Mouse (Mus musculus) forebrain, embryonic 12.5 days (tissue): Measurements from ENCODE around the gene Aes. TPM values are rescaled to one million over a fixed set of nuclear protein-coding genes. Genes with fewer than 3 reads are reported as not detected.

Source experiments
- ATAC-seq: fragments of 200-750 bp; cut with Nextera tagmentation; 2 replicates; pipeline ENCODE4 v1.8.0; 2017; ENCODE audit warnings: moderate TSS enrichment; ENCODE audit not compliant: low FRiP score
- H3K27ac ChIP-seq: fragments of 300-500 bp; sonication (generic); 2 replicates; pipeline ENCODE4 v1.5.1; 2016; ENCODE audit warnings: mild to moderate bottlenecking
- H3K27me3 ChIP-seq: fragments of 300-500 bp; sonication (generic); 2 replicates; pipeline ENCODE4 v1.6.1; 2016; ENCODE audit warnings: mild to moderate bottlenecking
- H3K36me3 ChIP-seq: fragments of 300-500 bp; sonication (generic); replicated peaks from 2 replicates; pipeline ENCODE4 v1.6.1; 2016; ENCODE audit warnings: mild to moderate bottlenecking
- H3K4me1 ChIP-seq: fragments of 300-500 bp; sonication (generic); 2 replicates; pipeline ENCODE4 v1.6.1; 2016
- H3K4me2 ChIP-seq: fragments of 300-500 bp; sonication (generic); 2 replicates; pipeline ENCODE4 v1.6.1; 2016; ENCODE audit warnings: mild to moderate bottlenecking, moderate library complexity
- H3K4me3 ChIP-seq: fragments of 300-500 bp; sonication (generic); replicated peaks from 2 replicates; pipeline ENCODE4 v1.5.1; 2016; ENCODE audit warnings: mild to moderate bottlenecking
- H3K9ac ChIP-seq: fragments of 300-500 bp; sonication (generic); 2 replicates; pipeline ENCODE4 v1.6.1; 2016; ENCODE audit warnings: mild to moderate bottlenecking
- H3K9me3 ChIP-seq: fragments of 300-500 bp; sonication (generic); 2 replicates; pipeline ENCODE4 v1.6.1; 2016
- WGBS: fragments of 180-500 bp; shearing (Covaris S2); methylation state at CpG from one replicate; pipeline ENCODE4 v1.1.7; 2016; 5-methylcytosine and 5-hydroxymethylcytosine counted together
- polyA plus RNA-seq: library from polyadenylated mRNA; unstranded; fragments of >200 nt; fragmentation: Nextera tagmentation; extraction: Ambion mirVana; gene quantifications from 2 replicates; pipeline ENCODE4 v1.2.1, GENCODE M21; 2016

Gene Aes
- polyA plus RNA-seq, 1 experiment from 2014 or later: 520 TPM

GRCm38 (mm10) chr10:81574081-81575056, 15.1 kb downstream of the Aes start, which contains the start of gene Tle2:
Gene Tle2 (plus strand): TSS chr10:81574561.
- 17% methylated on average over 10 of the region's 10 CpGs for WGBS
- peaks cover 80% of the 10 kb centered on the region for H3K27me3 ChIP-seq
- peak within 1 kb of the TSS; percentile 63 for H3K9ac ChIP-seq
- peaks cover 57% of the 10 kb centered on the region for H3K4me1 ChIP-seq
- H3K4me2 ChIP-seq: peak within 1 kb of the TSS; percentile 74
- peak within 1 kb of the TSS; percentile 52 for H3K4me3 ChIP-seq
- no peaks in the 10 kb centered on the region for H3K9me3 ChIP-seq
- H3K36me3 ChIP-seq: no peaks in the 10 kb centered on the region
- ATAC-seq: no peak
- peak within 1 kb of the TSS; percentile 19; the same call in 1 of the 2 replicates for H3K27ac ChIP-seq

- no peak for ATAC-seq
- Histone ChIP-seq H3K4me1 (peaks cover 49% of the 10 kb centered on the region), H3K4me2 (peak overlapping the region; percentile 74), H3K27ac (peak overlapping the region; percentile 19; the same call in 1 of the 2 replicates), H3K9me3 (no peaks in the 10 kb centered on the region), H3K4me3 (peak overlapping the region; percentile 52), H3K36me3 (no peaks in the 10 kb centered on the region), H3K9ac (peak overlapping the region; percentile 63), H3K27me3 (peaks cover 82% of the 10 kb centered on the region)
- WGBS: 1% methylated on average over 22 of the region's 30 CpGs
Observed at GRCm38 (mm10) chr10:81575208-81575631, 15.9 kb downstream of the Aes start.

GRCm38 (mm10) chr10:81575695-81576094, 16.4 kb downstream of the Aes start:
- ATAC-seq: no peak
- Histone ChIP-seq H3K4me2 (peak overlapping the region; percentile 74), H3K36me3 (no peaks in the 10 kb centered on the region), H3K4me1 (peaks cover 48% of the 10 kb centered on the region), H3K27ac (no peak overlapping the region), H3K27me3 (peaks cover 87% of the 10 kb centered on the region), H3K9ac (peak overlapping the region; percentile 63), H3K9me3 (no peaks in the 10 kb centered on the region), H3K4me3 (peak overlapping the region; percentile 52)
- 2% methylated on average over 6 of the region's 6 CpGs for WGBS

GRCm38 (mm10) chr10:81579967-81580366, 20.7 kb downstream of the Aes start:
- Histone ChIP-seq H3K4me3 (no peak overlapping the region), H3K36me3 (no peaks in the 10 kb centered on the region; the same call in 1 of the 2 replicates), H3K9ac (no peak overlapping the region), H3K4me2 (no peak overlapping the region), H3K9me3 (no peaks in the 10 kb centered on the region), H3K27ac (no peak overlapping the region), H3K27me3 (peaks cover 86% of the 10 kb centered on the region), H3K4me1 (peaks cover 33% of the 10 kb centered on the region)
- no peak for ATAC-seq
- WGBS: 79% methylated on average over 4 of the region's 4 CpGs

GRCm38 (mm10) chr10:81580441-81581070, 21.3 kb downstream of the Aes start:
- Histone ChIP-seq H3K9me3 (no peaks in the 10 kb centered on the region), H3K9ac (0 out of 2 replicates have a peak overlapping the region, but pooled peaks have one; percentile 29), H3K36me3 (no peaks in the 10 kb centered on the region; the same call in 1 of the 2 replicates), H3K4me2 (no peak overlapping the region), H3K4me1 (peaks cover 27% of the 10 kb centered on the region), H3K27ac (no peak overlapping the region), H3K27me3 (peaks cover 85% of the 10 kb centered on the region), H3K4me3 (no peak overlapping the region)
- WGBS: 64% methylated on average over 25 of the region's 25 CpGs
- ATAC-seq: no peak

- Histone ChIP-seq H3K4me1 (peaks cover 20% of the 10 kb centered on the region), H3K9ac (no peak overlapping the region), H3K4me2 (no peak overlapping the region), H3K27me3 (peaks cover 78% of the 10 kb centered on the region), H3K36me3 (no peaks in the 10 kb centered on the region; the same call in 1 of the 2 replicates), H3K9me3 (no peaks in the 10 kb centered on the region), H3K27ac (no peak overlapping the region), H3K4me3 (no peak overlapping the region)
- 52% methylated on average over 6 of the region's 6 CpGs for WGBS
- ATAC-seq: no peak
Observed at GRCm38 (mm10) chr10:81583347-81583746, 24.1 kb downstream of the Aes start.

- H3K36me3 ChIP-seq: no peaks in the 10 kb centered on the region
- no peaks in the 10 kb centered on the region for H3K9me3 ChIP-seq
- H3K4me3 ChIP-seq: no peak overlapping the region
- no peak overlapping the region for H3K4me2 ChIP-seq
- no peak overlapping the region for H3K27ac ChIP-seq
- ATAC-seq: no peak
- no peak overlapping the region for H3K9ac ChIP-seq
- H3K27me3 ChIP-seq: peaks cover 83% of the 10 kb centered on the region
- 72% methylated on average over 7 of the region's 7 CpGs for WGBS
- H3K4me1 ChIP-seq: no peaks in the 10 kb centered on the region
Observed at GRCm38 (mm10) chr10:81588739-81589138, 29.5 kb downstream of the Aes start.

GRCm38 (mm10) chr10:81591846-81592245, 32.6 kb downstream of the Aes start:
- Histone ChIP-seq H3K9ac (no peak overlapping the region), H3K4me2 (no peak overlapping the region), H3K4me3 (no peak overlapping the region), H3K27ac (no peak overlapping the region), H3K9me3 (no peaks in the 10 kb centered on the region), H3K27me3 (peaks cover 89% of the 10 kb centered on the region), H3K4me1 (peaks cover 17% of the 10 kb centered on the region), H3K36me3 (no peaks in the 10 kb centered on the region)
- no peak for ATAC-seq
- WGBS: 65% methylated on average over 9 of the region's 9 CpGs

GRCm38 (mm10) chr10:81592631-81593030, 33.3 kb downstream of the Aes start:
- no peaks in the 10 kb centered on the region for H3K9me3 ChIP-seq
- WGBS: 75% methylated on average over 7 of the region's 7 CpGs
- H3K9ac ChIP-seq: no peak overlapping the region
- H3K4me2 ChIP-seq: no peak overlapping the region
- no peak overlapping the region for H3K4me3 ChIP-seq
- H3K27ac ChIP-seq: no peak overlapping the region
- H3K4me1 ChIP-seq: peaks cover 25% of the 10 kb centered on the region
- H3K36me3 ChIP-seq: no peaks in the 10 kb centered on the region
- H3K27me3 ChIP-seq: peaks cover 90% of the 10 kb centered on the region
- no peak for ATAC-seq

GRCm38 (mm10) chr10:81593223-81593622, 33.9 kb downstream of the Aes start:
- no peak overlapping the region for H3K4me3 ChIP-seq
- peaks cover 29% of the 10 kb centered on the region for H3K4me1 ChIP-seq
- no peak overlapping the region for H3K4me2 ChIP-seq
- H3K9ac ChIP-seq: no peak overlapping the region
- H3K27me3 ChIP-seq: peaks cover 96% of the 10 kb centered on the region
- H3K36me3 ChIP-seq: no peaks in the 10 kb centered on the region
- ATAC-seq: no peak
- no peak overlapping the region for H3K27ac ChIP-seq
- H3K9me3 ChIP-seq: no peaks in the 10 kb centered on the region
- 72% methylated on average over 4 of the region's 4 CpGs for WGBS

- Histone ChIP-seq H3K27me3 (peaks cover 98% of the 10 kb centered on the region), H3K36me3 (no peaks in the 10 kb centered on the region), H3K27ac (no peak overlapping the region), H3K9ac (no peak overlapping the region), H3K4me3 (no peak overlapping the region), H3K4me2 (no peak overlapping the region), H3K9me3 (no peaks in the 10 kb centered on the region), H3K4me1 (peaks cover 29% of the 10 kb centered on the region)
- WGBS: 72% methylated on average over 18 of the region's 18 CpGs
- no peak for ATAC-seq
Observed at GRCm38 (mm10) chr10:81593935-81594334, 34.6 kb downstream of the Aes start.

- no peaks in the 10 kb centered on the region for H3K9me3 ChIP-seq
- 55% methylated on average over 5 of the region's 5 CpGs for WGBS
- H3K4me3 ChIP-seq: no peak overlapping the region
- H3K27me3 ChIP-seq: peaks cover 96% of the 10 kb centered on the region
- no peak overlapping the region for H3K9ac ChIP-seq
- H3K4me1 ChIP-seq: peaks cover 32% of the 10 kb centered on the region
- no peak for ATAC-seq
- no peak overlapping the region for H3K27ac ChIP-seq
- H3K36me3 ChIP-seq: no peaks in the 10 kb centered on the region
- H3K4me2 ChIP-seq: no peak overlapping the region
Observed at GRCm38 (mm10) chr10:81595599-81595998, 36.3 kb downstream of the Aes start.
